Mouse (Mus musculus) erythroblast, embryonic 14.5 days (primary cell): ENCODE results near the gene Lrmda.

Source experiments
- GATA1 ChIP-seq: IDR thresholded peaks from 2 replicates; pipeline ENCODE4 v1.6.1; 2012; ENCODE audit warnings: low read length, inconsistent platforms, mixed read lengths
- TAL1 ChIP-seq: IDR thresholded peaks from 3 replicates; pipeline ENCODE4 v1.6.1; 2012; ENCODE audit warnings: low read length, inconsistent platforms, mixed read lengths

- TF ChIP-seq TAL1 = no peak
- TF ChIP-seq GATA1 = no peak
Observed at GRCm38 (mm10) chr14:22751290-22751689, 731.8 kb downstream of the Lrmda start.
